Mouse (Mus musculus) CD4-positive, CD25-positive, alpha-beta regulatory T cell, adult 9 weeks (primary cell): ENCODE measurements around the gene Olfr1057. TPM values are rescaled to one million over a fixed set of nuclear protein-coding genes. Genes with fewer than 3 reads are reported as not detected.

Experiments
- polyA plus RNA-seq: library from polyadenylated mRNA; unstranded; fragments of 100-300 nt; shearing (Covaris generic); gene quantifications from one replicate; pipeline ENCODE4 v1.2.1, GENCODE M21; 2017

Gene Olfr1057
- not detected for polyA plus RNA-seq

DNA sequence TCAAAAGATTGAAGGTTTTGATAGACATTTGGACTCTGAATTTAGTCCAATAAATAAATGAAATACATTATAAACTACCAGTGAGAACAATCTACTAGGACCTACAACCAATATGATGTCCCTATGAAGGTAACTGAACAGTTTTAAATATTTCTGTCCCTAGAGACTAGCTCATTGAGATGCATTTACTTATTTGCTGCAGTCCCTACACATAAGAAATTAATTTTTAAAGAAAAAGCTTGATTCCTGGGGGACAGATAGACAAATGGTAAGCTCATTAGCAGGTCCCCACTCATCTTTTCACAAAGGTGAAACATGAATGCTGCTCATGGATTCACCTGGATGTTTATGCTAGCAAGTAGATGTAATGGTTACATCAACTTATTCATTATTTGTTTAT lies at the start of gene Olfr1057:
Gene Olfr1057, minus strand, starts transcription at position 101 of the 400 bp plus-strand sequence.

DNA sequence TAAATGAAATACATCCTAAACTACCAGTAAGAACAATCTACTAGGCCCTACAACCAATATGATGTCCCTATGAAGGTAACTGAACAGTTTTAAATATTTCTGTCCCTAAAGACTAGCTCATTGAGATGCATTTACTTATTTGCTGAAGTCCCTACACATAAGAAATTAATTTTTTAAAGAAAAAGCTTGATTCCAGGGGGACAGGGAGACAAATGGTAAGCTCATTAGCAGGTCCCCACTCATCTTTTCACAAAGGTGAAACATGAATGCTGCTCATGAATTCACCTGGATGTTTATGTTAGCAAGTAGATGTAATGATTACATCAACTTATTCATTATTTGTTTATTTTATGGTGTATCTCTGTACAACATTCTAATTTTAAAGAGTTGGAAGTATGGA lies 48.5 kb upstream of the Olfr1057 start, which contains the start of gene Olfr1062:
Gene Olfr1062, minus strand, starts transcription at position 101 of the 400 bp plus-strand sequence.

DNA sequence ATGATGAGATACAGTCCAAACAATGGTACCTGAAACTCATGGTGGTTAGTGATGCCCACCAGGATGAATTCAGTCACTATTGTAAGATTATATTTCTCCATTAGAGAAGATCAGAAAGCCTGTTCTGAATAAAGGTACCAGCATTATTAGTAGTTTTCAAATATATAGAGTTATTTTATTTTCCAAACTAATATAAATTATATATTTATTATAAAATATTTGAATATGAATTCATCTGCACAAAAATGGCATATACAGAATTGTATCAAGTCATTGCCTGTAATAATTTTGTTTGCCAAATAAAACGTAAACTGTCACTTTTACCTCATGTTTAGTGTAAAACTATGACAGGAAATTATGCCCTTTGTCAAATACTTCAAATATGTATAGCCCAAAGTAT lies 35.8 kb upstream of the Olfr1057 start, which contains the start of gene Olfr1061:
Gene Olfr1061, minus strand, starts transcription at position 101 of the 400 bp plus-strand sequence.

DNA sequence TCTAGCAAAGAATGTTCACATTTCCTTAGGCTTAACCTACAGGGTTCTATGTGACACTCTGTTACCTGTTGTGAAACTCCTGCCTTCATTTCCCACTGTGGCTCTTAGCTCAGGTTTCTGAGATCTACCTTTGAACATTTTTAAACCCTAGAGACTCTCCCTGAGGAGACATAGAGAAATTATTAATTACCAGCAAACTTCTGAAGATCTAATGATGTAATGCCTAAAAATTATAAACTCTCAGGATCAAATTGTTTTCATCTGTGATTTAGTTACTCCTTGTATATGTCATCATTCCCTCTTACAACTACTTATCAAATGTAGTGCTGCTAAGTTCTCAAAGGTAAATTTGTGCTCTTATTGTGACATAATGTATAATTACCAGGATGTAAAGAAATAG lies 10.3 kb upstream of the Olfr1057 start, which contains the start of gene Olfr1058:
Gene Olfr1058, minus strand, starts transcription at position 101 of the 400 bp plus-strand sequence.

DNA sequence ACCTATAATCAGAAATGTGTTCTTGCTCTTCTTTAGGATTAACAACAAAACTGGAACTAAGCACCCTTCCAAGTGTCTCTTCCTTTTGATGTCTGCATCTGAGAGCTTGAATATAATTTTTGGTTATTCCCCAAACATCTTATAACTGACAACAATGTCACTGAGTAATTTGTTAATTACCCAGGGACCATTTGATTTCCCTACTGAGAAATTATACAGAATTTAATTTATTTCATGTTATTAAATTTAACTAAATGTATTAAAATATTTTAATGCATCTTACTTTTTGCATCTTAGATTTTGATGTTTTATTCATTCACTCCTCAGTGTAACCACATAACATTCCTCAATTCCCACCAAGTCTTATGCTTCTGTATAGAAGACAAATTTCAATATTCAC lies 15.8 kb downstream of the Olfr1057 start, which contains the start of gene Olfr1056:
Gene Olfr1056, minus strand, starts transcription at position 101 of the 400 bp plus-strand sequence.

DNA sequence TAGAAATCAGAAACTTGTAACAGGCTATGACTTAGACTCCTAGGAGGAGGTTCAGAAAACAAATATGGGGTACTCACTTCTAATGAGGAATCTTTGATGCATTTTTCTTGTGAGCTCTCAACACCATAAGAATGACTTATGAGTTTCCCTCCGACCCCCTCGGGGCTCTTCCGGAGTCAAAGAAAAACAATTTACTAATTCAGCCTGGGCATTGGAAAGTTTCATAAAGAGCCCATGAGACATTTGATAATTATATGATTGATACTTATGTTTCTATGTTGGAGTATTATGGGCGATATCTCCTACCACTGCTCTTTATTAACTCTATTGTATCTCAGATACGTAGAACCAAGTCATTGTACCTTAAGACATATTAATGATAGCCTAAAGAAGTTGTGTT lies 28.0 kb downstream of the Olfr1057 start, which contains the start of gene Olfr1055:
Gene Olfr1055, minus strand, starts transcription at position 101 of the 400 bp plus-strand sequence.

DNA sequence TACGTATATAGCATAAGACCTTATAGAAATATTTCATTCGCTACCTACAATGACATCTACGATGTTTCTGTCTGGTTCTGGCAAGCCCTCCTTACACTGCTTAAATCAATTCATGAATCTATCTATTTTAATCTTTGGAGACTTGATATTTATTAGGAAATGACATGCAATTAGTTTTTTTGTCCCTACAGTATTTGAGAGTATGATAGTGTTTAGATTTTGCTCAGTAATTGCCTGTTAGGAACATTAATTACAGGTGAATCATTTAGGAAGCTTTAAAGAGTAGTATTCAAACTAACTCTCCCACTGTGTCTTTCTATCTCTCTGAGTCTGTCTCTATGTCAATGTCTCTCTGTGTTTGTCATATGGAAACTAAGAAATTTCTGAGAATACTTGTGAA lies 42.9 kb downstream of the Olfr1057 start, which contains the start of gene Olfr1054:
Gene Olfr1054, minus strand, starts transcription at position 101 of the 400 bp plus-strand sequence.

Other genes with a start within 250 kb of the Olfr1057 start
- gene Olfr1039, start 242.5 kb downstream of the Olfr1057 start, polyA plus RNA-seq: not detected
- not detected for gene Olfr1040, start 231.7 kb downstream of the Olfr1057 start, polyA plus RNA-seq
- not detected for gene Olfr1042, start 216.6 kb downstream of the Olfr1057 start, polyA plus RNA-seq
- gene Olfr1043, start 210.9 kb downstream of the Olfr1057 start, polyA plus RNA-seq: not detected
- not detected for gene Olfr1044, start 200.6 kb downstream of the Olfr1057 start, polyA plus RNA-seq
- gene Olfr52, start 192.7 kb downstream of the Olfr1057 start, polyA plus RNA-seq: not detected
- not detected for gene Olfr1045, start 175.4 kb downstream of the Olfr1057 start, polyA plus RNA-seq
- not detected for gene Olfr1046, start 159.1 kb downstream of the Olfr1057 start, polyA plus RNA-seq
- not detected for gene Olfr1047, start 147.0 kb downstream of the Olfr1057 start, polyA plus RNA-seq
- gene Olfr1048, start 138.1 kb downstream of the Olfr1057 start, polyA plus RNA-seq: not detected
- gene Olfr1049, start 120.1 kb downstream of the Olfr1057 start, polyA plus RNA-seq: not detected
- not detected for gene Olfr1051, start 99.3 kb downstream of the Olfr1057 start, polyA plus RNA-seq
- gene Olfr1052, start 85.9 kb downstream of the Olfr1057 start, polyA plus RNA-seq: not detected
- gene Olfr1053, start 63.1 kb downstream of the Olfr1057 start, polyA plus RNA-seq: not detected
- not detected for gene Olfr1054, start 43.0 kb downstream of the Olfr1057 start, polyA plus RNA-seq
- not detected for gene Olfr1055, start 28.1 kb downstream of the Olfr1057 start, polyA plus RNA-seq
- not detected for gene Olfr1056, start 15.9 kb downstream of the Olfr1057 start, polyA plus RNA-seq
- gene Olfr1058, start 10.2 kb upstream of the Olfr1057 start, polyA plus RNA-seq: not detected
- gene Olfr1061, start 35.7 kb upstream of the Olfr1057 start, polyA plus RNA-seq: not detected
- gene Olfr1062, start 48.4 kb upstream of the Olfr1057 start, polyA plus RNA-seq: not detected
- gene Olfr1065, start 72.2 kb upstream of the Olfr1057 start, polyA plus RNA-seq: not detected
- not detected for gene Olfr1066, start 77.9 kb upstream of the Olfr1057 start, polyA plus RNA-seq
- gene Olfr228, start 109.0 kb upstream of the Olfr1057 start, polyA plus RNA-seq: not detected
- gene Olfr1076, start 130.1 kb upstream of the Olfr1057 start, polyA plus RNA-seq: not detected
- gene Olfr1079, start 164.1 kb upstream of the Olfr1057 start, polyA plus RNA-seq: not detected
- gene Olfr1080, start 179.8 kb upstream of the Olfr1057 start, polyA plus RNA-seq: not detected
- not detected for gene Olfr1082, start 220.6 kb upstream of the Olfr1057 start, polyA plus RNA-seq